Mouse (Mus musculus): Measurements from ENCODE around the gene Cux1.

The Cux1 gene

GRCm38 (mm10) chr5:136422948-136423347, 144.3 kb downstream of the Cux1 start:
- DNase-seq, result no peak

GRCm38 (mm10) chr5:136421885-136422284, 145.4 kb downstream of the Cux1 start:
- DNase-seq, result no peak

- DNase-seq, result no peak
Observed at GRCm38 (mm10) chr5:136421316-136421715, 146.0 kb downstream of the Cux1 start.

GRCm38 (mm10) chr5:136420342-136420741, 146.9 kb downstream of the Cux1 start:
- no peak for DNase-seq

GRCm38 (mm10) chr5:136417891-136418290, 149.4 kb downstream of the Cux1 start:
- DNase-seq, result no peak

- no peak for DNase-seq
Observed at GRCm38 (mm10) chr5:136414479-136414878, 152.8 kb downstream of the Cux1 start.

GRCm38 (mm10) chr5:136410681-136411181, 156.6 kb downstream of the Cux1 start:
- DNase-seq, result no peak

- no peak for DNase-seq
Observed at GRCm38 (mm10) chr5:136406357-136406756, 160.9 kb downstream of the Cux1 start.

- peak; percentile 66 for DNase-seq
Observed at GRCm38 (mm10) chr5:136403565-136403961, 163.7 kb downstream of the Cux1 start.

- no peak for DNase-seq
Observed at GRCm38 (mm10) chr5:136402622-136403564, 164.4 kb downstream of the Cux1 start.

- no peak for DNase-seq
Observed at GRCm38 (mm10) chr5:136398706-136399105, 168.6 kb downstream of the Cux1 start.

- no peak for DNase-seq
Observed at GRCm38 (mm10) chr5:136396699-136397098, 170.6 kb downstream of the Cux1 start.

- no peak for DNase-seq
Observed at GRCm38 (mm10) chr5:136396256-136396655, 171.0 kb downstream of the Cux1 start.

- no peak for DNase-seq
Observed at GRCm38 (mm10) chr5:136395600-136396195, 171.6 kb downstream of the Cux1 start.

GRCm38 (mm10) chr5:136394517-136395212, 172.6 kb downstream of the Cux1 start:
- no peak for DNase-seq

GRCm38 (mm10) chr5:136393621-136394020, 173.7 kb downstream of the Cux1 start:
- no peak for DNase-seq

- no peak for DNase-seq
Observed at GRCm38 (mm10) chr5:136386757-136387156, 180.5 kb downstream of the Cux1 start.

- DNase-seq, result no peak
Observed at GRCm38 (mm10) chr5:136385161-136385560, 182.1 kb downstream of the Cux1 start.

- no peak for DNase-seq
Observed at GRCm38 (mm10) chr5:136382261-136383005, 184.9 kb downstream of the Cux1 start.

GRCm38 (mm10) chr5:136379405-136379804, 187.9 kb downstream of the Cux1 start:
- no peak for DNase-seq

- no peak for DNase-seq
Observed at GRCm38 (mm10) chr5:136377101-136377500, 190.2 kb downstream of the Cux1 start.

- no peak for DNase-seq
Observed at GRCm38 (mm10) chr5:136375350-136375749, 191.9 kb downstream of the Cux1 start.

- DNase-seq, result no peak
Observed at GRCm38 (mm10) chr5:136372276-136372675, 195.0 kb downstream of the Cux1 start.

All from kidney, adult 9 months (tissue).